Mouse (Mus musculus): ENCODE results near the gene Arid3a. TPM values are rescaled to one million over a fixed set of nuclear protein-coding genes. Genes with fewer than 3 reads are reported as not detected.
A peak's percentile ranks its signal among the peaks of the same experiment; 100 is the strongest.

Arid3a gene
- total and polyA plus RNA-seq, 2 experiments: 0.37 to 0.69 TPM

- no peak overlapping the region for H3K9ac ChIP-seq (ENCODE audit: low read depth, low read length)
- no peak for DNase-seq (ENCODE audit: extremely low read depth, low read depth, low spot score)
- no peak overlapping the region for H3K4me3 ChIP-seq (ENCODE audit: insufficient read depth, low read depth, low read length)
- H3K79me2 ChIP-seq (ENCODE audit: control insufficient read depth, insufficient read depth, low read length): no peaks in the 10 kb centered on the region
- no peaks in the 10 kb centered on the region for H3K36me3 ChIP-seq (ENCODE audit: control insufficient read depth, insufficient read depth, low read length)
- no peaks in the 10 kb centered on the region for H3K27me3 ChIP-seq (ENCODE audit: control insufficient read depth, insufficient read depth, low read length)
- H3K4me1 ChIP-seq (ENCODE audit: control insufficient read depth, insufficient read depth, low read length): peaks cover 34% of the 10 kb centered on the region
- TF ChIP-seq CTCF (IDR thresholded peaks at IDR 0.05; ENCODE audit: low read depth, low read length) (no peak), POLR2A (IDR thresholded peaks at IDR 0.05; ENCODE audit: extremely low read depth, insufficient read depth, low read length) (no peak)
- no peak overlapping the region for H3K27ac ChIP-seq (replicated peaks; ENCODE audit: insufficient read depth, low read depth, low read length)
- WGBS: 42% methylated on average over 8 of the region's 8 CpGs
These were observed 5.9 kb downstream of the Arid3a start for GRCm38 (mm10) chr10:79932736-79933135.

GRCm38 (mm10) chr10:79933145-79933679, 6.4 kb downstream of the Arid3a start:
- DNase-seq (ENCODE audit: extremely low read depth, low read depth, low spot score): no peak
- H3K36me3 ChIP-seq (ENCODE audit: control insufficient read depth, insufficient read depth, low read length): no peaks in the 10 kb centered on the region
- no peak overlapping the region for H3K9ac ChIP-seq (ENCODE audit: low read depth, low read length)
- H3K79me2 ChIP-seq (ENCODE audit: control insufficient read depth, insufficient read depth, low read length): no peaks in the 10 kb centered on the region; the same call in 1 of the 2 replicates
- H3K27ac ChIP-seq (replicated peaks; ENCODE audit: insufficient read depth, low read depth, low read length): no peak overlapping the region
- H3K4me1 ChIP-seq (ENCODE audit: control insufficient read depth, insufficient read depth, low read length): peaks cover 35% of the 10 kb centered on the region
- H3K27me3 ChIP-seq (ENCODE audit: control insufficient read depth, insufficient read depth, low read length): no peaks in the 10 kb centered on the region
- WGBS: 60% methylated on average over 9 of the region's 9 CpGs
- TF ChIP-seq CTCF (IDR thresholded peaks at IDR 0.05; ENCODE audit: low read depth, low read length): no peak
- TF ChIP-seq POLR2A (IDR thresholded peaks at IDR 0.05; ENCODE audit: extremely low read depth, insufficient read depth, low read length): no peak
- no peak overlapping the region for H3K4me3 ChIP-seq (ENCODE audit: insufficient read depth, low read depth, low read length)

GRCm38 (mm10) chr10:79933861-79934260, 7.0 kb downstream of the Arid3a start:
- Histone ChIP-seq H3K4me1 (ENCODE audit: control insufficient read depth, insufficient read depth, low read length) (peaks cover 31% of the 10 kb centered on the region), H3K4me3 (ENCODE audit: insufficient read depth, low read depth, low read length) (no peak overlapping the region), H3K79me2 (ENCODE audit: control insufficient read depth, insufficient read depth, low read length) (no peaks in the 10 kb centered on the region; the same call in 1 of the 2 replicates), H3K36me3 (ENCODE audit: control insufficient read depth, insufficient read depth, low read length) (no peaks in the 10 kb centered on the region), H3K27me3 (ENCODE audit: control insufficient read depth, insufficient read depth, low read length) (no peaks in the 10 kb centered on the region), H3K9ac (ENCODE audit: low read depth, low read length) (no peak overlapping the region), H3K27ac (replicated peaks; ENCODE audit: insufficient read depth, low read depth, low read length) (no peak overlapping the region)
- TF ChIP-seq POLR2A (IDR thresholded peaks at IDR 0.05; ENCODE audit: extremely low read depth, insufficient read depth, low read length) (no peak), CTCF (IDR thresholded peaks at IDR 0.05; ENCODE audit: low read depth, low read length) (no peak)
- no peak for DNase-seq (ENCODE audit: extremely low read depth, low read depth, low spot score)
- WGBS: 40% methylated on average over 6 of the region's 6 CpGs

DNA sequence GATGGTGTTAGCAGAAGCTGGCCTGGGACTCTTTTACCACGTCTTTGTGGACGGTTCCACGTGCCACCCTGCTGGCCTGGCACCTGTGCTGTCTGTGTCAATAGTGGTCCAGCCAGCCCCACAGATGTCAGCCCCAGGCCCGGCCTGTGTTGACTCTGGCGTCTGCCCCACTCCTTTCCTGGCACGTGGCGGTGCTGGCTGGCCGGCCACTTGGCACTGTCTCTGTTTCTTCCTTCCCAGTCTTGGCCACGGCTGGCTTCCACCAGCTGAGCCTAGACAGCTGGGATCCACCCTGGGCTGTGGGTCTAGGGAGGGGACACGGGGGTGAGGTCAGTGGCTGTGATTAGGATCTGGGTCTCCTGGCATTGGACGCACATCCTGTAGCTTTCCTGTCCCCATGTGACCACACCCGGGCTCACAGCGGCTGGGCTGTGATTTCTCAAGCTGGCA, 7.5 kb downstream of the Arid3a start:
- DNase-seq (ENCODE audit: extremely low read depth, low read depth, low spot score): peak; percentile 90
- peaks cover 31% of the 10 kb centered on the region for H3K4me1 ChIP-seq (ENCODE audit: control insufficient read depth, insufficient read depth, low read length)
- no peaks in the 10 kb centered on the region for H3K36me3 ChIP-seq (ENCODE audit: control insufficient read depth, insufficient read depth, low read length)
- H3K27me3 ChIP-seq (ENCODE audit: control insufficient read depth, insufficient read depth, low read length): no peaks in the 10 kb centered on the region
- no peak overlapping the region for H3K4me3 ChIP-seq (ENCODE audit: insufficient read depth, low read depth, low read length)
- no peak overlapping the region for H3K9ac ChIP-seq (ENCODE audit: low read depth, low read length)
- no peak overlapping the region for H3K27ac ChIP-seq (replicated peaks; ENCODE audit: insufficient read depth, low read depth, low read length)
- WGBS: 6% methylated on average over 13 of the region's 13 CpGs
- no peaks in the 10 kb centered on the region; the same call in 1 of the 2 replicates for H3K79me2 ChIP-seq (ENCODE audit: control insufficient read depth, insufficient read depth, low read length)
- no peak for TF ChIP-seq POLR2A (IDR thresholded peaks at IDR 0.05; ENCODE audit: extremely low read depth, insufficient read depth, low read length)
- no peak for TF ChIP-seq CTCF (IDR thresholded peaks at IDR 0.05; ENCODE audit: low read depth, low read length)

GRCm38 (mm10) chr10:79934794-79935569, 8.1 kb downstream of the Arid3a start:
- H3K4me3 ChIP-seq (ENCODE audit: insufficient read depth, low read depth, low read length): no peak overlapping the region
- no peak for TF ChIP-seq POLR2A (IDR thresholded peaks at IDR 0.05; ENCODE audit: extremely low read depth, insufficient read depth, low read length)
- TF ChIP-seq CTCF (IDR thresholded peaks at IDR 0.05; ENCODE audit: low read depth, low read length): no peak
- H3K4me1 ChIP-seq (ENCODE audit: control insufficient read depth, insufficient read depth, low read length): peaks cover 31% of the 10 kb centered on the region
- H3K27ac ChIP-seq (replicated peaks; ENCODE audit: insufficient read depth, low read depth, low read length): no peak overlapping the region
- H3K79me2 ChIP-seq (ENCODE audit: control insufficient read depth, insufficient read depth, low read length): no peaks in the 10 kb centered on the region; the same call in 1 of the 2 replicates
- DNase-seq (ENCODE audit: extremely low read depth, low read depth, low spot score): no peak
- WGBS: 74% methylated on average over 16 of the region's 16 CpGs
- H3K36me3 ChIP-seq (ENCODE audit: control insufficient read depth, insufficient read depth, low read length): no peaks in the 10 kb centered on the region
- no peak overlapping the region for H3K9ac ChIP-seq (ENCODE audit: low read depth, low read length)
- H3K27me3 ChIP-seq (ENCODE audit: control insufficient read depth, insufficient read depth, low read length): no peaks in the 10 kb centered on the region

Measured in liver, adult 2 months (tissue).